Mouse (Mus musculus) spleen, adult 2 months (tissue): ENCODE results near the gene Treml4.

Experiments
- CTCF ChIP-seq: fragments of 200-500 bp; IDR thresholded peaks from 2 replicates; pipeline ENCODE4 v1.5.1; 2011; ENCODE audit warnings: mild to moderate bottlenecking, inconsistent platforms; ENCODE audit not compliant: insufficient read depth, insufficient read length, insufficient replicate concordance; ENCODE audit errors: extremely low read depth
- POLR2A ChIP-seq: fragments of 200-500 bp; IDR thresholded peaks from 2 replicates; pipeline ENCODE4 v1.6.1; 2011; ENCODE audit warnings: low read depth, low read length, inconsistent platforms

DNA sequence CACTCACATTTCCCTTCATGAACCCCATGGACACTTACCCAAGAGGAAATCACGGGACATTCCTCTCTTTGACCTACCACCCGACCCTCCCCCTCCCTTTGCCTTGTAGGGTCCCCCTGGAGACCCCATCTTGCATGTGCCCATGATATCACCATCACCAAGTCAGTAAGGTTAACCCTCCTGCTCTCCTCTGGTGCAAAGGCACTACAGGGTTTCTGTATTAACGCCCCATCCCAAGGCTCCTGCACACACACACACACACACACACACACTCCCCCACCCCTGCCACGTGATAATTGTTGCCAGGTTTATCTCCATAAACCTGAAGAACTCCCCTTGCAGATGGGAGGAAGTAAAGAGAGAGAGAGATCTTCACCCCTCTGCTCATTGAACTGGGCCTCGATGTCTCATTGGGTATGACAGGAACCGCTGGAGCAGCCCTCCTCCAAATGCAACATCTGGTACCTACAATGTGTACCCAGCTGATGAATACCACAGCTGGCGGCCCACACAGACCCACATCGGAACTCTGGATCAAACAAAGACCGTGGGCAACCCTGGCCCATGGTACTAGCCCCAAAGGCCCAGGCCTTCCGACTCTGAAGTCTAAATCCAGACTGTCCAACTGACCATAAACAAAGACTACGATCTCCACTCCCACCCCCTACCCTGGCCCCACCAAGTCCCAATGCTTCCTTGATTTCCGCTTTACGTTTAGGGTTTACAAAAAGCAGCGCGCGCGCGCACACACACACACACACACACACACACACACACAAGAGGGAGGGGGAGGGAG is 17.0 kb downstream of the Treml4 start:
- TF ChIP-seq CTCF = no peak
- TF ChIP-seq POLR2A = no peak
